Mouse (Mus musculus) ES-E14 (cell line): ENCODE measurements at regions not wholly inside any gene's neighbourhood (a gene's known extent, or its start where the extent isn't known, plus 50 kb on each side); places are given as distances from the start of the nearest gene placed in this dataset.
A peak's percentile ranks its signal among the peaks of the same experiment; 100 is the strongest.

ENCODE experiments used
- HCFC1 ChIP-seq: IDR thresholded peaks from 2 replicates; pipeline ENCODE4 v1.6.1; 2012; ENCODE audit warnings: low read length, inconsistent platforms, borderline replicate concordance; ENCODE audit not compliant: insufficient read depth
- ZC3H11A ChIP-seq: IDR thresholded peaks from 2 replicates; pipeline ENCODE4 v1.6.1; 2012; ENCODE audit warnings: low read depth, mild to moderate bottlenecking, inconsistent platforms, low read length, borderline replicate concordance

DNA sequence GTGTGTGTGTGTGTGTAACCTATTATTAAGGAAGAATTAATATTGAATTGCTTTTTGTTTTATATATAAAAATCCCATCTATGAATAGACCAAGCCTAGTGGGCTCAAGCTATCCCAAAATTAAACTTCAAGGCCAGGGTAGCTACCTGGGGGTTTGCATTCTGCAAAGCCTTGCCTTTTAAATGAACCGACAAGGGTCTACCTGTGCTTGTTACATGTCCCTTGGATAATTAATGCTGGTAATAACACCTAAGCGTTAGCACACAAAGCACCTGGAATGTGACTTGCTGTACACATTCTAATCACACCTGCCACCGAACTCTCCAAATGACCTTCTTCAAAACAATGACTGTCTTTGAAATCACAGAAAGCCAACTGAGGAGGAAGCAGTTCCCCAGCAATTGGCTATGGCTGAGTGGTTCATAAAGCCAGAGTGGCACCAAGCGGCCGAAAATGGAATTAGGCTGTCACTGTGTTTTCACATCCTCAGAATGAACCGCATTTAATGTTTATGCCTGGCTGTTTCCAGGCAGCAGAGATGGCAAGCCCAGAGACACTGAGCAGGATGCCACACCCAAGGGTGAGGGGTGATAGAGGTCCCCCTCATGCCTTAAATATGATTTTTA lies 225.8 kb downstream of the Mat2b start:
- TF ChIP-seq HCFC1 (no peak), ZC3H11A (peak; percentile 29; the same call in 1 of the 2 replicates)
